Mouse (Mus musculus) kidney, embryonic 16.5 days (tissue): Measurements from ENCODE around the gene Spint3. TPM values are rescaled to one million over a fixed set of nuclear protein-coding genes. Genes with fewer than 3 reads are reported as not detected.
A peak's percentile ranks its signal among the peaks of the same experiment; 100 is the strongest.

ENCODE experiments used
- ATAC-seq: fragments of 200-750 bp; cut with Nextera tagmentation; 2 replicates; pipeline ENCODE4 v1.8.0; 2017; ENCODE audit warnings: moderate TSS enrichment; ENCODE audit not compliant: low FRiP score, low TSS enrichment
- H3K27ac ChIP-seq: fragments of 300-500 bp; sonication (generic); 2 replicates; pipeline ENCODE4 v1.5.1; 2014; ENCODE audit warnings: low read length
- H3K27me3 ChIP-seq: fragments of 300-500 bp; sonication (generic); 2 replicates; pipeline ENCODE4 v1.6.1; 2014; ENCODE audit warnings: low read length, control low read depth, mixed read lengths; ENCODE audit not compliant: insufficient read depth
- H3K36me3 ChIP-seq: fragments of 300-500 bp; sonication (generic); 2 replicates; pipeline ENCODE4 v1.6.1; 2014; ENCODE audit warnings: low read length, control low read depth, mixed read lengths; ENCODE audit not compliant: insufficient read depth
- H3K4me1 ChIP-seq: fragments of 300-500 bp; sonication (generic); 2 replicates; pipeline ENCODE4 v1.6.1; 2014; ENCODE audit warnings: low read length, control low read depth, mixed read lengths; ENCODE audit not compliant: insufficient read depth
- H3K4me2 ChIP-seq: fragments of 300-500 bp; sonication (generic); replicated peaks from 2 replicates; pipeline ENCODE4 v1.6.1; 2014; ENCODE audit warnings: low read depth, low read length
- H3K4me3 ChIP-seq: fragments of 300-500 bp; sonication (generic); 2 replicates; pipeline ENCODE4 v1.5.1; 2014; ENCODE audit warnings: mild to moderate bottlenecking, low read length
- H3K9ac ChIP-seq: fragments of 300-500 bp; sonication (generic); replicated peaks from 2 replicates; pipeline ENCODE4 v1.6.1; 2014; ENCODE audit warnings: low read length
- H3K9me3 ChIP-seq: fragments of 300-500 bp; sonication (generic); 2 replicates; pipeline ENCODE4 v1.6.1; 2016; ENCODE audit warnings: low read length, control low read depth
- WGBS: fragments of 180-500 bp; shearing (Covaris S2); extraction: QIAGEN DNeasy Blood & Tissue Kit; methylation state at CpG from one replicate; pipeline ENCODE4 v1.1.7; 2014; 5-methylcytosine and 5-hydroxymethylcytosine counted together
- polyA plus RNA-seq: library from polyadenylated mRNA; unstranded; fragments of >200 nt; fragmentation: Nextera tagmentation; extraction: Ambion mirVana; gene quantifications from 2 replicates; pipeline ENCODE4 v1.2.1, GENCODE M21; 2015

The Spint3 gene
- polyA plus RNA-seq, 1 experiment from 2014 or later = not detected

GRCm38 (mm10) chr2:164540652-164541427 lies 32.4 kb downstream of the Spint3 start:
- H3K36me3 ChIP-seq = no peaks in the 10 kb centered on the region
- peak; percentile 7; the same call in 1 of the 2 replicates for ATAC-seq
- H3K4me1 ChIP-seq = peaks cover 8% of the 10 kb centered on the region; the same call in 1 of the 2 replicates
- H3K4me3 ChIP-seq = no peak overlapping the region
- 44% methylated on average over 8 of the region's 8 CpGs for WGBS
- H3K27me3 ChIP-seq = no peaks in the 10 kb centered on the region
- no peak overlapping the region for H3K4me2 ChIP-seq
- no peak overlapping the region for H3K9ac ChIP-seq
- peak overlapping the region; percentile 9; the same call in 1 of the 2 replicates for H3K27ac ChIP-seq
- H3K9me3 ChIP-seq = no peaks in the 10 kb centered on the region

GRCm38 (mm10) chr2:164537003-164537402 lies 36.3 kb downstream of the Spint3 start:
- Histone ChIP-seq H3K27me3 (no peaks in the 10 kb centered on the region), H3K4me1 (0 out of 2 replicates have a peak, but pooled peaks cover 3% of the 10 kb centered on the region), H3K9ac (no peak overlapping the region), H3K4me2 (no peak overlapping the region), H3K27ac (no peak overlapping the region), H3K9me3 (no peaks in the 10 kb centered on the region), H3K36me3 (no peaks in the 10 kb centered on the region), H3K4me3 (no peak overlapping the region)
- no peak for ATAC-seq
- 81% methylated on average over 4 of the region's 4 CpGs for WGBS

GRCm38 (mm10) chr2:164534315-164534714 lies 38.9 kb downstream of the Spint3 start:
- no peak for ATAC-seq
- no peak overlapping the region for H3K9ac ChIP-seq
- H3K27ac ChIP-seq = no peak overlapping the region
- H3K4me2 ChIP-seq = no peak overlapping the region
- no peak overlapping the region for H3K4me3 ChIP-seq
- WGBS = 73% methylated on average over 10 of the region's 10 CpGs
- no peaks in the 10 kb centered on the region for H3K4me1 ChIP-seq
- H3K36me3 ChIP-seq = no peaks in the 10 kb centered on the region
- no peaks in the 10 kb centered on the region for H3K9me3 ChIP-seq
- H3K27me3 ChIP-seq = no peaks in the 10 kb centered on the region

GRCm38 (mm10) chr2:164531169-164531568 lies 42.1 kb downstream of the Spint3 start:
- under 1% methylated on average over 3 of the region's 3 CpGs for WGBS

GRCm38 (mm10) chr2:164528557-164528956 lies 44.7 kb downstream of the Spint3 start:
- 58% methylated on average over 5 of the region's 5 CpGs for WGBS
- Histone ChIP-seq H3K4me3 (no peak overlapping the region), H3K27me3 (no peaks in the 10 kb centered on the region), H3K4me1 (no peaks in the 10 kb centered on the region), H3K27ac (no peak overlapping the region), H3K9ac (no peak overlapping the region), H3K4me2 (no peak overlapping the region), H3K36me3 (no peaks in the 10 kb centered on the region), H3K9me3 (peaks cover 8% of the 10 kb centered on the region; the same call in 1 of the 2 replicates)
- no peak for ATAC-seq

More at GRCm38 (mm10) chr2:164531169-164531568, 42.1 kb downstream of the Spint3 start:
- peaks cover 8% of the 10 kb centered on the region; the same call in 1 of the 2 replicates for H3K9me3 ChIP-seq
- no peaks in the 10 kb centered on the region for H3K36me3 ChIP-seq
- no peaks in the 10 kb centered on the region for H3K27me3 ChIP-seq
- ATAC-seq = 0 out of 2 replicates have a peak, but pooled peaks have one; percentile 19
- no peak overlapping the region for H3K4me2 ChIP-seq
- no peaks in the 10 kb centered on the region for H3K4me1 ChIP-seq
- no peak overlapping the region for H3K9ac ChIP-seq
- no peak overlapping the region for H3K4me3 ChIP-seq
- no peak overlapping the region for H3K27ac ChIP-seq

- H3K4me1 ChIP-seq = 0 out of 2 replicates have a peak, but pooled peaks cover 6% of the 10 kb centered on the region
- H3K4me2 ChIP-seq = no peak overlapping the region
- 89% methylated on average over 10 of the region's 10 CpGs for WGBS
- no peak overlapping the region for H3K4me3 ChIP-seq
- peaks cover 8% of the 10 kb centered on the region; the same call in 1 of the 2 replicates for H3K9me3 ChIP-seq
- H3K9ac ChIP-seq = no peak overlapping the region
- no peak for ATAC-seq
- H3K27ac ChIP-seq = no peak overlapping the region
- H3K27me3 ChIP-seq = no peaks in the 10 kb centered on the region
- no peaks in the 10 kb centered on the region for H3K36me3 ChIP-seq
Measured at GRCm38 (mm10) chr2:164523301-164523773, 49.9 kb downstream of the Spint3 start.

- H3K4me2 ChIP-seq = peak overlapping the region; percentile 14
- no peak overlapping the region for H3K27ac ChIP-seq
Measured at GRCm38 (mm10) chr2:164522280-164522679, 51.0 kb downstream of the Spint3 start.

GRCm38 (mm10) chr2:164521841-164522240 lies 51.4 kb downstream of the Spint3 start:
- Histone ChIP-seq H3K4me1 (0 out of 2 replicates have a peak, but pooled peaks cover 6% of the 10 kb centered on the region), H3K9ac (no peak overlapping the region), H3K27me3 (no peaks in the 10 kb centered on the region), H3K4me2 (peak overlapping the region; percentile 14), H3K36me3 (no peaks in the 10 kb centered on the region), H3K9me3 (peaks cover 5% of the 10 kb centered on the region; the same call in 1 of the 2 replicates), H3K4me3 (no peak overlapping the region), H3K27ac (no peak overlapping the region)
- 16% methylated on average over 11 of the region's 11 CpGs for WGBS
- no peak for ATAC-seq

More at GRCm38 (mm10) chr2:164522280-164522679, 51.0 kb downstream of the Spint3 start:
- Histone ChIP-seq H3K9me3 (peaks cover 8% of the 10 kb centered on the region; the same call in 1 of the 2 replicates), H3K36me3 (no peaks in the 10 kb centered on the region), H3K4me3 (no peak overlapping the region), H3K27me3 (no peaks in the 10 kb centered on the region), H3K9ac (no peak overlapping the region), H3K4me1 (0 out of 2 replicates have a peak, but pooled peaks cover 6% of the 10 kb centered on the region)
- WGBS = 27% methylated on average over 8 of the region's 8 CpGs
- ATAC-seq = no peak

GRCm38 (mm10) chr2:164520782-164521181 lies 52.5 kb downstream of the Spint3 start:
- no peaks in the 10 kb centered on the region for H3K27me3 ChIP-seq
- ATAC-seq = peak; percentile 70
- no peak overlapping the region for H3K9ac ChIP-seq
- 13% methylated on average over 3 of the region's 3 CpGs for WGBS
- no peak overlapping the region for H3K4me2 ChIP-seq
- no peaks in the 10 kb centered on the region for H3K36me3 ChIP-seq
- H3K9me3 ChIP-seq = no peaks in the 10 kb centered on the region
- no peak overlapping the region for H3K27ac ChIP-seq
- 0 out of 2 replicates have a peak, but pooled peaks cover 6% of the 10 kb centered on the region for H3K4me1 ChIP-seq
- no peak overlapping the region for H3K4me3 ChIP-seq
